Mouse (Mus musculus): ENCODE measurements around the gene Etnk1.

DNA sequence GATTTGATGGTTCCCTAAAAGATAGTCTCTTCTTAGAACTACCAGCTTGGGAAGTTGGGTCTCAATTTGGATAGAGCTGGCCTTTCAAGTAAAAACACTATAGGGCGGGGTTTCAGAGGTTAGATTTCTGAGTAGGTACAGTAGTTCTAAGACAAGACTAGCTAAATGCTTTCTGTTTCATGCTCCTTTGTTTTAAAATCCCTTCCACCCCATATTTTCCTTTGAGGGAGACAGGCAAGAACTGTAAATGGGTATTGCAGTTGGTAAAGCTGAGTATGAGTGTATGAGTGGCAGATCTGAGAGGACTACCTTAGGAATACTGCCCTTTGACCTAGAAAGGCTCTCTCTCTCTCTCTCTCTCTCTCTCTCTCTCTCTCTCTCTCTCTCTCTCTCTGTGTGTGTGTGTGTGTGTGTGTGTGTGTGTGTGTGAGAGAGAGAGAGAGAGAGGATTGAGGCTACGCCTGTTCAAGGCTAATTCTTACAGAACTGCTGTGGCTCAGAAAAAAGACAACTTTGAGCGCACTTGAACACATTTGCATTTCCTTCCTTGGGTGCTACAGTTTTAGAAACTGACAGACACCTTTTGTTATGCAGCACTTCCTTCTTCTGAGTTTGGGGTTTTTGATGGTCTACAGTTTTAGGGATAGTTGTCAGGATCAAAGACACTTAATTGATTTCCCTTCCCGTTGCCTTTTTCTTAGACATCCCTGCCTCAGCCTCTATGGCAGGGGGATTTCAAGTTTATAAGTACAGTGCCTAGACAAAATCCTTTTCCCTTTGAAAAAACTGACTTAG lies 3.3 kb downstream of the Etnk1 start:
- TF ChIP-seq CTCF (conservative IDR thresholded peaks at IDR 0.05; ENCODE audit: insufficient read depth, insufficient read length, low read depth, low read length): no peak
- TF ChIP-seq POLR2A (IDR thresholded peaks at IDR 0.05; ENCODE audit: low read depth, low read length): no peak
